Mouse (Mus musculus) layer of hippocampus, adult 9-10 months (tissue): ENCODE data around the gene Cln6.
A peak's percentile ranks its signal among the peaks of the same experiment; 100 is the strongest.
"Not testable (repeated sequence)": the region's sequence is repeated elsewhere in the genome, so short reads cannot be mapped to it uniquely, and the experiment has no call there.

Source experiments
- DNase-seq: peaks from one replicate; pipeline ENCODE4 v3.0.0; 2022; ENCODE audit warnings: low spot score

The Cln6 gene

GRCm38 (mm10) chr9:62829877-62830276 lies 8.7 kb upstream of the Cln6 start:
- no peak for DNase-seq

DNA sequence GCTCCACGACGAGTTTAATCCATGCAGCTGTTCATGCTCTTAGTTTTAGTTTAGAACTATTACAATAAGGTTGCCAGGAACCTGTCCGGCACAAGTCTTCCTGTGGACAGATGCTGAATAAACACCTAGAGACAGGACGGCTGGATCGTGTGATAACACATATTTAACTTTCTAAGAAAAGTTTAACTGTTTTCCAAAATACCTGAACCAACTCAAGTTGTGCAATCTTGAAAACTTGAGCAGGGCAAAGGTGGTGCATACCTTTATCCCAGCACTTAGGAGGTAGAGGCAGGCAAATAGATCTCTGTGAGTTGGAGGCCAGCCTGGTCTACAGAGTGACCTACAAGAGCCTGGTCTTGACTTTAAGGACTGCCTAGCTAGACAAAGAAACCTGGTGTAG lies 3.7 kb upstream of the Cln6 start:
- DNase-seq = no peak

DNA sequence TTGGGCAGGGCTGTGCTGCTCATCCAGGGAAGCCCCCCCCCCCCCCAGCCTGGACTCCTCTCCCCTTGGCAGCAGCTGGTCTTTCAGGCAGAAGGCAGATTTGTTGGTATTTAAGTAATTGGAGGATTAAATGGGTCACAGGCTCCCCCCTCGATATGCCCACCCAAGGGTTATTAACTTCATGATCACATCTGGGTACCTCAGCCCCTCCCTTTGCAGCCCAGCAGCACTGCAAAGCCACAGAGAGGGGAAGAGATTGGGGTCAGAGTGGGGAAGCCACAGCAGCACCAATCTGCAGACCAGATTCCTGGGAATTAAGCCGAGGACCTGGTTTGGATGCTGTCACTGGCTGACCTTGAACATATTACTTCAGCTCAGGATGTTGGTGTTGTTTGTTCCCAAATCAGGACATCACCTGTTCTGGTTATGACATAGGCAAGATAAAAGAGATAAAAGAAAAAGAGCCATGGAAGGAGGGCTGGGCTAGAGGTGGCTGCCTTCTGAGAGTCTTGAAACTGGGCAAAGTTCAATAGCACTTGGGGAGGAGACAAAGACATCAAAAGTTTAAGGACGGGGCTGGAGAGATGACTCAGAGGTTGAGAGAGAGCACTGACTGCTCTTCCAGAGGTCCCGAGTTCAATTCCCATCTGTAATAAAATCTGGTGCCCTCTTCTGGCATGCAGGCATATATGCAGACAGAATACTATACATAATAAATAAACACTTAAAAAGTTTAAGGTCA lies 2.7 kb upstream of the Cln6 start:
- DNase-seq = no peak

DNA sequence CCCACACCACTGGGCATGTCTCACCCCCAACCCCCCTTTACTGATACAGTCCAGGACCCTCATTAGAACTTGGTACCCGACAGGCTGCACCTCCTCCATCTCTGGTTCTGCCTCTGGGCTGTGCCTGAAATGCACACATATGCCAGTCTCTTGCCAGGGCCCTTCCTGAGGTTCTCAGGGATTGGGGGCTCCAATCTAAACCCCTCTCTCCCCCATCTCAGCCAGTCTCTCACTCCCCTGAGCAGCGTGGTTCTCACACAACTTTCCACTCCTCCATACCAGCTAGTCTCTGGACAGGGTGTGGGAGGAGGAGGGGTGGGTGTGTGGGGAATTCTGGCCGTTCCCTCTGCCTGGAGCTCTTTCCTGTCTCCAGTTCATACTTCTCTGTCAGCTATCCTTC lies 974 bp upstream of the Cln6 start:
- no peak for DNase-seq

DNA sequence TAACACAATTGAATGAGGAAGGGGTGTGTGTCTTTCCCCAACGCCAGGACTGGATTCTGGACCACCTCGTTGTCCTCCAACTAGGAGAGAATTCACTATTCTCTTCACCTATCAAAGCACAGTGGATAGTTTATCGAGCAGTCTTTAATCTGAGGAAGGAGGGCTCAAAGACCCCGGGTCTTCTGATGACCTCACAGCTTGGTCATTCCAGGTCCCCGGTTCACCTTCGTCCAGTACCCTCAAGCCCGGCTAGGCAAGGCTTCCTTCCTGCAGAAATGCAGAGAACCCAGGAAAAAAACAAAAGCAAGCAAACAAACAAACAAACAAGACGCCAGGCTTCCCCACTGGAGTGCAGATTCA lies 459 bp upstream of the Cln6 start:
- no peak for DNase-seq

DNA sequence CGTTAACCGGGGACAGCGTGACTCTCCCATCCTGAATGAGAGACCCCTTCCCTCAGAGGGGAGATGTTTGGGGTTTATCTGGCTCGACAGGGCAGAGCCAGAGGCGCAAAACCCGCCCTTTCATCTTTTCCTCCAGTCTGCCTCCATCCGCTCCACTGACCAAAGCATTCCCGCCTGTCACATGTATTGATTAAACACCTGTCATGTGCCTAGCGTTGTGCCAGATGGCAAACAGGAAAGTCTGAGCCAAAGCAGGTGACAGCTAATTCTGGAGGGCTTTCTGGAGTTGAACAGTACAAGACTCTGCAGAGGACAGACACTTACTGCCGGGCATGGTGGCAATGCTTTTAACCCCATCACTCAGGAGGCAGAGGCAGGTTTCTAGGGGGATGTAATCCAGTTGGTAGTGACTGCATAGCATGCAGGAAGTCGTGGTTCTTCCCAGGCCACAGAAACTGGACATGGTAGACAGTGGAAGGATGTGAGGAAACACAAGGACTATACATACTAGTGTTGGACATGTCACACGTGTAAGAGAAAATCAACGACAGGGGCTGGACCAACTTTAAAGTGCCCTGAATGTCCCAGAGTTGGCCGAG lies 686 bp downstream of the Cln6 start:
- DNase-seq = no peak

DNA sequence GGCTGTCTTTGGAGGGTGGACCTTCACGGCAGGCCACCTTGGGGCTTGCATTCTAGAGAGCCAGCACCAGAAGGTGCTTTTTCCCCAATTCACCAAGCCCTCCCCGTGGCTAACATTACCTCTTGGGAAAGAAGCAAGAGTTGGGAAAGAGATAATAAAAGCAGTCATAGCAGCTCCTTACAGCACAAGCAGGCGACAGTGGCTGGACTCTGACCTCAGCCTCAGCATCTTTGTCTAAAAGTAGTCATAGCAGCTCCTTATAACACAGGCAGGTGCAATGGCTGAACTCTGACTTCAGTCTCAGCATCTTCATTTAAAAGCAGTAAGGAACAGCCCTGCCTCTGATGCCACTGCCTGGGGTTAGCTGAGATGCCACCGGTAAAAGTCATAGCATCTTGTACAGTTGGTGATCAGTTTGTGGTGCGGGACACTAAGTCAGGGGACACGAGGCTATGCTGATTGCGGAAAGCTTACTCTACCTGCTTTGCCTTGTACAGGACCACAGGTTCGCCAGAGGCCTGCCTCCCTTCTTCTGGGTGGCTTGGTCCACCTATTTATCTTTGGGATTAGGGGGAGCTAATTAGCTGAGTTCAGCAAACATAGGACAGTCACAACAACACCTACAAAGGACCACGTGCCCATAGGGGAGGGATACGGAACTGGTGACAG lies 4.9 kb downstream of the Cln6 start:
- DNase-seq = no peak

GRCm38 (mm10) chr9:62844461-62844860 lies 5.9 kb downstream of the Cln6 start:
- DNase-seq = no peak

GRCm38 (mm10) chr9:62847694-62848093 lies 9.1 kb downstream of the Cln6 start:
- peak; percentile 83 for DNase-seq

DNA sequence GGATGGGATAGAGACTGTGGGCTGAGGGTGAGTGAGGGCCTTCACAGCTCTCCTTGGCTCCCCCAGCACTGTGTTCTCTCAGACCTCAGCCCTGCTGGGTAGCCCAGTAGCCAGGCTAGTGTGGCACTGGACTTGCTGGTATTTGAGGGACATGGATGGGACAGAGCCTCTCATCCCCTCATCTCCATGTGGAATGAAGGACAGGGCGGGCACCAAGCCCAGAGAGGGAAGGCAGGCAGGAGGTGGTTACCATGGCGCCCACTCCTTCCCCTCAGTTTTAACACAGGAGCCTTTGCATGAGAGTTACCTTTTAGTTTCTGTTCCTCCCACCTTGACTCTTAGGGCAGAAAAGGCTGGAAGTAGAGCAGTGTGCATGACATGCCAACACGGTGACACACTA lies 10.1 kb downstream of the Cln6 start:
- DNase-seq = no peak

DNA sequence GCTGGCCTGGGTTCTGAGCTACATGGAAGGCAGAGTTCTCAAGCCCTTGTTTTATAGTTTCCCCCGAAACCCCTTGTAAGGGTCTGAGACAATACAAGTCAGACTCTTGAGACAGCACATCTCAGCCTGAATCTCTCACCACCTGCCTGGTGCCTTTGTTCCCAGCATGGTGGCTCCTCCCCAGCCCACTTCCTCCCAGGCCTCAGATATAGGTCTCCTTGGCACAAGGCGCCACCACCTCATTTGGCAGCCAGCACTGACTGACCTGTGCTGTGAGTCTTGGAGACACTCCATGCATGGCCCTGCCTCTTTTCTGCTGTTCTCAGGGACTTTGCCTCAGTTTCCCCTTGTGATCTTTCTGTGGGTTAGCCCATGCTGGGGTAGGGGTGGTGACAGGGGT lies 13.0 kb downstream of the Cln6 start:
- no peak for DNase-seq

- DNase-seq = no peak
Measured at GRCm38 (mm10) chr9:62854483-62854882, 15.9 kb downstream of the Cln6 start.

- no peak for DNase-seq
Measured at GRCm38 (mm10) chr9:62857216-62857615, 18.6 kb downstream of the Cln6 start.

DNA sequence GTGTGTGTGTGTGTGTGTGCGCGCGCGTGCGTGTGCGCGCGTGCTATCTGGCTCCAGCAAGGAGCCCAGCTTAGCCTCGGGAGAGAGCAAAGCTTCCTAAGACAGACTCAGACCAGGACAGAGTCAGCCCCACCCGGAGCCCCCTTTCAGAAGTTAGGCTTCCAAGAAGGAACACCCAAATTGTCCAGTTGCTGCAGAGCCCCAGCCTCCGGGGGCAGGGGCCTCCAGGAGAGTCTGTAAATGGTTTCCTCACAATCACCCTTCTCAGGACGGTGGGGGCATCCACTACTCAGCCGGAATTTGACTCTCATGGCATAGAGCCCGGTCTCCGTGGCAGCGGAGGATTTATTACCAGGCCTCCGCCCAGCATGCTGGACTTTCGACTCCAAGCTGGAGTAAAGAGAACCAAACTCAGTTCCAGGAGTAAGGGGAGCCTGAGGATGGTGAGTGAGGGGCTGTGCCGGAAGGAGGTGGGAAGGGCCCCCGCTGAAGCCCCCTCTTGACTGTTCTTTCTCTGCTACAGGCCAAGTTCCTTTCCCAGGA lies 19.2 kb downstream of the Cln6 start, which contains the start of gene Calml4:
Gene Calml4 (plus strand): TSS at position 362 of the 543 bp plus-strand sequence.
- DNase-seq = no peak

GRCm38 (mm10) chr9:62858266-62859019 lies 19.9 kb downstream of the Cln6 start:
- no peak for DNase-seq

GRCm38 (mm10) chr9:62860102-62860501 lies 21.5 kb downstream of the Cln6 start:
- DNase-seq = not testable (repeated sequence)

GRCm38 (mm10) chr9:62860866-62861265 lies 22.3 kb downstream of the Cln6 start:
- no peak for DNase-seq

DNA sequence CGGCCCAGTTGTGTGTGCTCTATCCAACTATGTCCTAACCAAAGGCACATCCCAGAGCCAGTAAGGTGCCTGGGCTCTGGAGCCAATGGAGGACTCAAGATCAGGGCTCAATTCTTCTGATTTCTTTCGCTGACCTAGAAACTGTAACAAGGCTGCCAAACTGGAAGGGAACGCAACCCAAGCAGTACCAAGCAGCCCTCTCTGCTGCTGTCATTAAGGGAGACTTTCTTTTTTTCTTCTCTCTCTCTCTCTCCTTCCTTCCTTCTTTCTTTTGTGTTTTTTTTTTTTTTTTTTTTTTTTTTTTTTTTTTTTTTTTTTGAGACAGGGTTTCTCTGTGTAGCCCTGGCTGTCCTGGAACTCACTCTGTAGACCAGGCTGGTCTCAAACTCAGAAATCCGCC lies 30.7 kb downstream of the Cln6 start:
- not testable (repeated sequence) for DNase-seq

- no peak for DNase-seq
Measured at GRCm38 (mm10) chr9:62870728-62871127, 32.1 kb downstream of the Cln6 start.

DNA sequence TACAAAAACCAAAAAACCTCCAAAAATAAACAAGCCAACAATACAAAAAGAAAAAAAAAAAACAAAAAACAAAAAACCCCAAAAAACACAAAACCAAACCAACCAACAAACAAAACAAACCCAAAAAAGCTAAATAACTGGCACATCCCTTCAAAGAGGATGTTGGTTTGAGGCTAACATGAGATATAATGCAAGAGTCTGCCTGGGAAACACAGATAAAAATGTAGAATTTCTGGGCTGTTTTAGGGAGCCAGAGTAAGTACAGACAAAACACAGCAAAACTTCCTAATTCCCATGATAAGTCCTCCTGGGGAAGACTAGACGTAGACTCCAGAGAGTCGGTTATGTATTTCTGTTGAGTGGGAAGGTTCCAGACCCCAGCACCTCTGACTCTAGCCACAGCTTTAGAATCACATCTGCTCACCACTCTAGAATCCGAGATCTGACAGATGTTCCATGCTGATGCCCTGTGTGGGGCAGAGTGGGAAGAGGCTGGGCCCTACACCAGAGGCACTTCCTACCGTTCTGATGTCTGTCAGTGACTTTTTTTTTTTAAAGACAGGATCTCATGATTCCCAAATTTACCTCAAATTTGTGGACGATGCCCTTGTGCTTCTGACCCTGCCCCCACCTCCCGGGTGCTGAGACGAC lies 38.5 kb downstream of the Cln6 start:
- DNase-seq = no peak

DNA sequence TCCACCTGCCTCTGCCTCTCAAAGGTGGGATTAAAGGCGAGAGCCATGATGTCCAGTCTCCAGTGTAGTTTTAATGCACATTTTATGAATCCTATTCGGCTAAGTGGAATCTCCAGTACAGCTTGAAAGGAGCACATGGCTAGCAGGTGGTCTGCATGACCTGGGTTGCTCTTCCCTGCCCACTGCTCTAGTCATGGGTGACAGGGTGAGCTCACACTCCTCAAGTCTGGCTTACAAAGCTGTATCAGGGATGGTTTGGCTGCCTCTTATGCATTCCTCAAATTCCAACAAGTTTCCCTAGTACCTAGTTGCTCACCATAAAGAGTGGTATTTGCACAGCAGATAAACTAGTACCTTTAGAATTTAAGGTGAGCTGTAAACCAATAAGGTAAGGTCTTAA lies 39.2 kb downstream of the Cln6 start:
- no peak for DNase-seq

GRCm38 (mm10) chr9:62881871-62882270 lies 43.3 kb downstream of the Cln6 start:
- DNase-seq = no peak
